Mouse (Mus musculus) kidney, postnatal 0 days (tissue): ENCODE results near the gene Abhd17a. TPM values are rescaled to one million over a fixed set of nuclear protein-coding genes. Genes with fewer than 3 reads are reported as not detected.

ENCODE experiments used
- ATAC-seq: fragments of 200-750 bp; cut with Nextera tagmentation; replicated peaks from 2 replicates; pipeline ENCODE4 v1.8.0; 2017; ENCODE audit warnings: low read depth, moderate number of reproducible peaks, moderate TSS enrichment, moderate library complexity; ENCODE audit not compliant: low FRiP score
- DNase-seq: peaks from one replicate; pipeline ENCODE4 v3.0.0-alpha.2; 2016; ENCODE audit warnings: low spot score
- H3K27ac ChIP-seq: fragments of 300-500 bp; sonication (generic); 2 replicates; pipeline ENCODE4 v1.5.1; 2014; ENCODE audit warnings: mild to moderate bottlenecking
- H3K27me3 ChIP-seq: fragments of 300-500 bp; sonication (generic); 2 replicates; pipeline ENCODE4 v1.6.1; 2014; ENCODE audit warnings: low read length, mixed read lengths; ENCODE audit not compliant: insufficient read depth
- H3K36me3 ChIP-seq: fragments of 300-500 bp; sonication (generic); 2 replicates; pipeline ENCODE4 v1.6.1; 2014; ENCODE audit warnings: low read length, mixed read lengths; ENCODE audit not compliant: insufficient read depth
- H3K4me1 ChIP-seq: fragments of 300-500 bp; sonication (generic); replicated peaks from 2 replicates; pipeline ENCODE4 v1.6.1; 2014; ENCODE audit warnings: antibody characterized with exemption, low read length, mixed read lengths; ENCODE audit not compliant: insufficient read depth
- H3K4me2 ChIP-seq: fragments of 300-500 bp; sonication (generic); 2 replicates; pipeline ENCODE4 v1.6.1; 2014; ENCODE audit warnings: mild to moderate bottlenecking, low read length, moderate library complexity, mixed read lengths
- H3K4me3 ChIP-seq: fragments of 300-500 bp; sonication (generic); replicated peaks from 2 replicates; pipeline ENCODE4 v1.5.1; 2014; ENCODE audit warnings: low read depth, low read length
- H3K9ac ChIP-seq: fragments of 300-500 bp; sonication (generic); 2 replicates; pipeline ENCODE4 v1.6.1; 2014; ENCODE audit warnings: low read depth, low read length
- H3K9me3 ChIP-seq: fragments of 300-500 bp; sonication (generic); replicated peaks from 2 replicates; pipeline ENCODE4 v1.6.1; 2016; ENCODE audit warnings: low read length, inconsistent platforms, mixed read lengths
- CTCF ChIP-seq: IDR thresholded peaks from 2 replicates; pipeline ENCODE4 v1.5.1; 2016; ENCODE audit warnings: antibody characterized with exemption, low read depth, mild to moderate bottlenecking, moderate library complexity
- WGBS: fragments of 180-500 bp; shearing (Covaris S2); extraction: QIAGEN DNeasy Blood & Tissue Kit; methylation state at CpG from one replicate; pipeline ENCODE4 v1.1.7; 2014; 5-methylcytosine and 5-hydroxymethylcytosine counted together
- polyA plus RNA-seq: library from polyadenylated mRNA; unstranded; fragments of >200 nt; fragmentation: Nextera tagmentation; extraction: Ambion mirVana; gene quantifications from 2 replicates; pipeline ENCODE4 v1.2.1, GENCODE M21; 2015

The Abhd17a gene
- polyA plus RNA-seq, 1 experiment from 2014 or later, result 121 TPM

GRCm38 (mm10) chr10:80575925-80576324 lies 14.2 kb downstream of the Abhd17a start:
- Histone ChIP-seq H3K36me3 (no peaks in the 10 kb centered on the region), H3K4me2 (peak overlapping the region; percentile 93), H3K27ac (no peak overlapping the region), H3K27me3 (no peaks in the 10 kb centered on the region), H3K9ac (peak overlapping the region; percentile 84), H3K9me3 (no peaks in the 10 kb centered on the region), H3K4me3 (peak overlapping the region; percentile 86), H3K4me1 (peaks cover 18% of the 10 kb centered on the region; the same call in 1 of the 2 replicates)
- ATAC-seq (no peak), DNase-seq (no peak)
- WGBS, result 9% methylated on average over 17 of the region's 17 CpGs
- TF ChIP-seq CTCF, result no peak

- H3K4me1 ChIP-seq, result peaks cover 28% of the 10 kb centered on the region
Measured at GRCm38 (mm10) chr10:80574896-80575295, 15.2 kb downstream of the Abhd17a start.

GRCm38 (mm10) chr10:80573944-80574343 lies 16.2 kb downstream of the Abhd17a start:
- DNase-seq (peak; percentile 25), ATAC-seq (no peak)
- Histone ChIP-seq H3K36me3 (no peaks in the 10 kb centered on the region), H3K4me3 (no peak overlapping the region), H3K9me3 (no peaks in the 10 kb centered on the region), H3K4me2 (no peak overlapping the region), H3K27ac (no peak overlapping the region), H3K9ac (peak overlapping the region; percentile 5; the same call in 1 of the 2 replicates), H3K4me1 (peaks cover 27% of the 10 kb centered on the region), H3K27me3 (no peaks in the 10 kb centered on the region)
- WGBS, result 36% methylated on average over 9 of the region's 9 CpGs
- no peak for TF ChIP-seq CTCF

More at GRCm38 (mm10) chr10:80574896-80575295, 15.2 kb downstream of the Abhd17a start:
- 71% methylated on average over 3 of the region's 3 CpGs for WGBS
- DNase-seq (no peak), ATAC-seq (no peak)
- no peaks in the 10 kb centered on the region for H3K36me3 ChIP-seq
- H3K9ac ChIP-seq, result no peak overlapping the region
- H3K27ac ChIP-seq, result no peak overlapping the region
- no peaks in the 10 kb centered on the region for H3K9me3 ChIP-seq
- no peak overlapping the region for H3K4me3 ChIP-seq
- H3K4me2 ChIP-seq, result no peak overlapping the region
- no peaks in the 10 kb centered on the region for H3K27me3 ChIP-seq
- no peak for TF ChIP-seq CTCF

GRCm38 (mm10) chr10:80572477-80572876 lies 17.7 kb downstream of the Abhd17a start:
- peaks cover 27% of the 10 kb centered on the region for H3K4me1 ChIP-seq

GRCm38 (mm10) chr10:80570871-80571836 lies 19.0 kb downstream of the Abhd17a start:
- 21% methylated on average over 30 of the region's 30 CpGs for WGBS
- Histone ChIP-seq H3K9me3 (no peaks in the 10 kb centered on the region), H3K27me3 (no peaks in the 10 kb centered on the region), H3K4me3 (no peak overlapping the region), H3K4me2 (peak overlapping the region; percentile 41), H3K36me3 (peaks cover 5% of the 10 kb centered on the region; the same call in 1 of the 2 replicates), H3K27ac (peak overlapping the region; percentile 54; the same call in 1 of the 2 replicates), H3K9ac (peak overlapping the region; percentile 52), H3K4me1 (peaks cover 26% of the 10 kb centered on the region)
- DNase-seq (peak; percentile 47), ATAC-seq (peak; percentile 6; the same call in 1 of the 2 replicates)
- TF ChIP-seq CTCF, result 0 out of 2 replicates have a peak, but pooled peaks have one; percentile 13

More at GRCm38 (mm10) chr10:80572477-80572876, 17.7 kb downstream of the Abhd17a start:
- no peak for DNase-seq
- 84% methylated on average over 2 of the region's 2 CpGs for WGBS
- H3K27me3 ChIP-seq, result no peaks in the 10 kb centered on the region
- no peak overlapping the region for H3K27ac ChIP-seq
- no peak for TF ChIP-seq CTCF
- no peak overlapping the region for H3K4me2 ChIP-seq
- H3K36me3 ChIP-seq, result peaks cover 5% of the 10 kb centered on the region; the same call in 1 of the 2 replicates
- no peaks in the 10 kb centered on the region for H3K9me3 ChIP-seq
- H3K4me3 ChIP-seq, result no peak overlapping the region
- no peak for ATAC-seq
- no peak overlapping the region for H3K9ac ChIP-seq

- H3K4me3 ChIP-seq, result no peak overlapping the region
- H3K27me3 ChIP-seq, result no peaks in the 10 kb centered on the region
- peaks cover 19% of the 10 kb centered on the region for H3K4me1 ChIP-seq
- ATAC-seq (no peak), DNase-seq (no peak)
- 87% methylated on average over 10 of the region's 10 CpGs for WGBS
- peak overlapping the region; percentile 52; the same call in 1 of the 2 replicates for H3K9ac ChIP-seq
- H3K9me3 ChIP-seq, result no peaks in the 10 kb centered on the region
- no peak for TF ChIP-seq CTCF
- peak overlapping the region; percentile 41; the same call in 1 of the 2 replicates for H3K4me2 ChIP-seq
- peaks cover 5% of the 10 kb centered on the region; the same call in 1 of the 2 replicates for H3K36me3 ChIP-seq
- H3K27ac ChIP-seq, result peak overlapping the region; percentile 54; the same call in 1 of the 2 replicates
Measured at GRCm38 (mm10) chr10:80570419-80570818, 19.7 kb downstream of the Abhd17a start.
